24 mouse cellular contexts compared by ENCODE assay signal in genomic region chr15:91502235-91502634, GRCm38 (mm10).
DNase-seq lines count a peak whose midpoint lies in the region; ATAC-seq lines count a peak whose summit lies in the region.
"Had no signal": no experiment of that assay in that cellular context is flagged by ENCODE, and none has a peak within 500 bp of the region (broad histone marks: within the 10 kb centered on the region; RNA-seq: fewer than 3 reads in every experiment).

No protein-coding gene starts in this region.

- H3K27ac ChIP-seq in hindbrain, embryonic 15.5 days (replicated peaks), result peak overlapping the region; percentile 25; the same call in 1 of the 2 replicates
- H3K27ac ChIP-seq in hindbrain, embryonic 11.5 days (ENCODE audit: low read depth, low read length), result no peak overlapping the region
- no peak overlapping the region for H3K27ac ChIP-seq in lung, embryonic 16.5 days (ENCODE audit: low read length)
- peak overlapping the region; percentile 49; the same call in 1 of the 2 replicates for H3K27ac ChIP-seq in forebrain, embryonic 14.5 days (ENCODE audit: low read depth, low read length)
- H3K27ac ChIP-seq in neural tube, embryonic 15.5 days (replicated peaks), result peak overlapping the region; percentile 33
- H3K27ac ChIP-seq: heart, embryonic 10.5 days; layer of hippocampus, adult 2 months; liver, embryonic 15.5 days; macrophage; midbrain, embryonic 13.5 days; stomach, postnatal 0 days had no signal

- DNase-seq in hindbrain, embryonic 11.5 days (ENCODE audit: low spot score), result no peak
- DNase-seq in lung, postnatal 14 days, result no peak
- DNase-seq in forebrain, embryonic 14.5 days (ENCODE audit: low spot score), result no peak
- no peak for DNase-seq in Muller cell, postnatal 12 days (ENCODE audit: inconsistent ontology term)
- DNase-seq: cerebellum, adult 18-20 months; gastrocnemius, postnatal 14 days; heart, postnatal 36 days; kidney, adult 11 months; right cerebral cortex, postnatal 4 days; thymus, adult 2 months; thymus, postnatal 36 days had no signal

- no peaks in the 10 kb centered on the region for H3K9me3 ChIP-seq in hindbrain, embryonic 15.5 days
- no peaks in the 10 kb centered on the region for H3K9me3 ChIP-seq in hindbrain, embryonic 11.5 days (ENCODE audit: control insufficient read depth, low read length)
- H3K9me3 ChIP-seq in lung, embryonic 16.5 days (ENCODE audit: control insufficient read depth, low read length), result no peaks in the 10 kb centered on the region
- H3K9me3 ChIP-seq in forebrain, embryonic 14.5 days (replicated peaks; ENCODE audit: control insufficient read depth, low read length), result no peaks in the 10 kb centered on the region
- H3K9me3 ChIP-seq in neural tube, embryonic 15.5 days (replicated peaks), result no peaks in the 10 kb centered on the region
- H3K9me3 ChIP-seq: heart, embryonic 10.5 days; liver, embryonic 15.5 days; midbrain, embryonic 13.5 days had no signal

- H3K36me3 ChIP-seq in hindbrain, embryonic 15.5 days, result no peaks in the 10 kb centered on the region
- H3K36me3 ChIP-seq in hindbrain, embryonic 11.5 days (ENCODE audit: control insufficient read depth, insufficient read depth, low read length), result no peaks in the 10 kb centered on the region
- H3K36me3 ChIP-seq in lung, embryonic 16.5 days (ENCODE audit: control insufficient read depth, insufficient read depth, low read length), result no peaks in the 10 kb centered on the region
- H3K36me3 ChIP-seq in forebrain, embryonic 14.5 days (ENCODE audit: control insufficient read depth, insufficient read depth, low read length), result no peaks in the 10 kb centered on the region
- no peaks in the 10 kb centered on the region for H3K36me3 ChIP-seq in neural tube, embryonic 15.5 days
- H3K36me3 ChIP-seq: heart, embryonic 10.5 days; liver, embryonic 15.5 days; midbrain, embryonic 13.5 days had no signal

- H3K4me3 ChIP-seq in hindbrain, embryonic 15.5 days, result no peak overlapping the region
- no peak overlapping the region for H3K4me3 ChIP-seq in hindbrain, embryonic 11.5 days (ENCODE audit: low read depth, low read length)
- H3K4me3 ChIP-seq in lung, embryonic 16.5 days (ENCODE audit: low read length), result no peak overlapping the region
- H3K4me3 ChIP-seq in forebrain, embryonic 14.5 days (ENCODE audit: low read depth, low read length), result no peak overlapping the region
- H3K4me3 ChIP-seq in neural tube, embryonic 15.5 days (replicated peaks), result no peak overlapping the region
- H3K4me3 ChIP-seq: erythroblast, embryonic 14.5 days; heart, embryonic 10.5 days; layer of hippocampus, adult 2 months; liver, embryonic 15.5 days; midbrain, embryonic 13.5 days had no signal

- H3K27me3 ChIP-seq in hindbrain, embryonic 15.5 days, result no peaks in the 10 kb centered on the region
- H3K27me3 ChIP-seq in hindbrain, embryonic 11.5 days (ENCODE audit: control insufficient read depth, insufficient read depth, low read length), result no peaks in the 10 kb centered on the region
- H3K27me3 ChIP-seq in lung, embryonic 16.5 days (ENCODE audit: control insufficient read depth, insufficient read depth, low read depth, low read length), result no peaks in the 10 kb centered on the region
- H3K27me3 ChIP-seq in forebrain, embryonic 14.5 days (replicated peaks; ENCODE audit: control insufficient read depth, insufficient read depth, low read length), result no peaks in the 10 kb centered on the region
- no peaks in the 10 kb centered on the region for H3K27me3 ChIP-seq in neural tube, embryonic 15.5 days (replicated peaks)
- H3K27me3 ChIP-seq: liver, embryonic 15.5 days; midbrain, embryonic 13.5 days had no signal

- ATAC-seq in hindbrain, embryonic 15.5 days (ENCODE audit: low FRiP score, low read depth), result peak; percentile 30; the same call in 1 of the 2 replicates
- no peak for ATAC-seq in hindbrain, embryonic 11.5 days (ENCODE audit: low FRiP score)
- ATAC-seq in lung, embryonic 16.5 days (ENCODE audit: low read depth), result peak; percentile 7; the same call in 1 of the 2 replicates
- ATAC-seq in forebrain, embryonic 14.5 days, result peak; percentile 29; the same call in 1 of the 2 replicates
- no peak for ATAC-seq in neural tube, embryonic 15.5 days (ENCODE audit: low FRiP score)
- ATAC-seq: CD4-positive, CD25-positive, alpha-beta regulatory T cell, adult 4 months; inflammation-experienced regulatory T-cells, adult 6 months; lung, postnatal 0 days; midbrain, embryonic 13.5 days had no signal

- H3K4me2 ChIP-seq in hindbrain, embryonic 15.5 days, result no peak overlapping the region
- H3K4me2 ChIP-seq in hindbrain, embryonic 11.5 days (replicated peaks; ENCODE audit: low read depth, low read length), result no peak overlapping the region
- no peak overlapping the region for H3K4me2 ChIP-seq in lung, embryonic 16.5 days (ENCODE audit: low read depth, low read length)
- no peak overlapping the region for H3K4me2 ChIP-seq in forebrain, embryonic 14.5 days (ENCODE audit: low read length)
- H3K4me2 ChIP-seq in neural tube, embryonic 15.5 days, result no peak overlapping the region
- H3K4me2 ChIP-seq: liver, embryonic 15.5 days; midbrain, embryonic 13.5 days had no signal

- H3K9ac ChIP-seq in hindbrain, embryonic 15.5 days, result no peak overlapping the region
- no peak overlapping the region for H3K9ac ChIP-seq in hindbrain, embryonic 11.5 days (ENCODE audit: low read depth, low read length)
- H3K9ac ChIP-seq in lung, embryonic 16.5 days (ENCODE audit: low read length), result no peak overlapping the region
- H3K9ac ChIP-seq in forebrain, embryonic 14.5 days (ENCODE audit: low read length), result no peak overlapping the region
- H3K9ac ChIP-seq in neural tube, embryonic 15.5 days (replicated peaks), result no peak overlapping the region
- H3K9ac ChIP-seq: liver, embryonic 15.5 days; midbrain, embryonic 13.5 days had no signal

- 78% methylated on average over 9 of the region's 9 CpGs for WGBS in hindbrain, embryonic 15.5 days
- WGBS in hindbrain, embryonic 11.5 days, result 93% methylated on average over 9 of the region's 9 CpGs
- 66% methylated on average over 9 of the region's 9 CpGs for WGBS in lung, embryonic 16.5 days
- WGBS in forebrain, embryonic 14.5 days, result 60% methylated on average over 9 of the region's 9 CpGs
- 82% methylated on average over 9 of the region's 9 CpGs for WGBS in neural tube, embryonic 15.5 days

- peaks cover 16% of the 10 kb centered on the region for H3K4me1 ChIP-seq in hindbrain, embryonic 15.5 days (replicated peaks)
- no peaks in the 10 kb centered on the region for H3K4me1 ChIP-seq in hindbrain, embryonic 11.5 days (replicated peaks; ENCODE audit: control insufficient read depth, insufficient read depth, low read length)
- 0 out of 2 replicates have a peak, but pooled peaks cover 13% of the 10 kb centered on the region for H3K4me1 ChIP-seq in lung, embryonic 16.5 days (replicated peaks; ENCODE audit: control insufficient read depth, insufficient read depth, low read length)
- peaks cover 20% of the 10 kb centered on the region for H3K4me1 ChIP-seq in forebrain, embryonic 14.5 days (ENCODE audit: control insufficient read depth, insufficient read depth, low read length)
- peaks cover 18% of the 10 kb centered on the region for H3K4me1 ChIP-seq in neural tube, embryonic 15.5 days
- H3K4me1 ChIP-seq: heart, embryonic 10.5 days; liver, embryonic 15.5 days had no signal

Comparison
In these comparisons a context has a peak if more than half of its experiments do, and no peak if none do; other contexts are left out.
1. ATAC-seq: peak in hindbrain, embryonic 15.5 days (single experiment), lung, embryonic 16.5 days (single experiment) and forebrain, embryonic 14.5 days (single experiment); none in hindbrain, embryonic 11.5 days (single experiment) and neural tube, embryonic 15.5 days (single experiment).
2. H3K27ac ChIP-seq: peak in hindbrain, embryonic 15.5 days (single experiment), forebrain, embryonic 14.5 days (single experiment) and neural tube, embryonic 15.5 days (single experiment); none in hindbrain, embryonic 11.5 days (single experiment) and lung, embryonic 16.5 days (single experiment).